Mouse (Mus musculus) ES-Bruce4 (cell line): ENCODE results near the gene Adam33.

ENCODE experiments used
- CTCF ChIP-seq: IDR thresholded peaks from one replicate; pipeline ENCODE4 v1.8.1; 2011; ENCODE audit warnings: low read depth, low read length
- EP300 ChIP-seq: IDR thresholded peaks from 2 replicates; pipeline ENCODE4 v1.6.1; 2011; ENCODE audit warnings: low read depth, low read length; ENCODE audit not compliant: insufficient read depth
- POLR2A ChIP-seq: IDR thresholded peaks from one replicate; pipeline ENCODE4 v1.8.1; 2011; ENCODE audit warnings: low read length; ENCODE audit not compliant: insufficient read depth

- no peak for TF ChIP-seq POLR2A
- TF ChIP-seq CTCF = no peak
- TF ChIP-seq EP300 = no peak
Measured at GRCm38 (mm10) chr2:131052043-131052442, 11.6 kb downstream of the Adam33 start.
